Mouse (Mus musculus) gastrocnemius, postnatal 25 days (tissue): Measurements from ENCODE around the gene Ggps1. TPM values are rescaled to one million over a fixed set of nuclear protein-coding genes. Genes with fewer than 3 reads are reported as not detected.
A peak's percentile ranks its signal among the peaks of the same experiment; 100 is the strongest.

Experiments used
- DNase-seq: peaks from one replicate; pipeline ENCODE4 v3.0.0; 2022
- long read RNA-seq, 2 experiments: library from polyadenylated mRNA; stranded (forward); transcript quantifications; one replicate each; pipeline ENCODE4 v2.0.0; 2021
- total RNA-seq, 2 experiments: library from RNA; stranded (reverse); gene quantifications; 1 replicate in 1 of 2; 2 replicates in 1 of 2; pipeline ENCODE4 v1.2.3; 2021

Gene Ggps1
- 10 to 100 TPM; 10.4 to 12.6 TPM for total RNA-seq
- long read RNA-seq, experiment 1, full-length matches to known transcripts: 8 of 15 reads
- long read RNA-seq, experiment 1, partial matches to known transcripts: 2 of 15 reads
- long read RNA-seq, experiment 1, other reads (novel, unspliced or antisense): 5 of 15 reads
- long read RNA-seq, experiment 2, full-length matches to known transcripts: 9 of 11 reads
- long read RNA-seq, experiment 2, partial matches to known transcripts: 1 of 11 reads
- long read RNA-seq, experiment 2, other reads (novel, unspliced or antisense): 1 of 11 reads

- DNase-seq: peak; percentile 97
Measured at GRCm38 (mm10) chr13:14063013-14063941, at the start of gene Ggps1, which contains the start of gene Arid4b. TSS of gene Ggps1 (minus strand) at chr13:14063488. TSS of gene Arid4b (plus strand) at chr13:14063232.

- DNase-seq: no peak
Measured at GRCm38 (mm10) chr13:14111146-14111545, 47.9 kb upstream of the Ggps1 start.

DNA sequence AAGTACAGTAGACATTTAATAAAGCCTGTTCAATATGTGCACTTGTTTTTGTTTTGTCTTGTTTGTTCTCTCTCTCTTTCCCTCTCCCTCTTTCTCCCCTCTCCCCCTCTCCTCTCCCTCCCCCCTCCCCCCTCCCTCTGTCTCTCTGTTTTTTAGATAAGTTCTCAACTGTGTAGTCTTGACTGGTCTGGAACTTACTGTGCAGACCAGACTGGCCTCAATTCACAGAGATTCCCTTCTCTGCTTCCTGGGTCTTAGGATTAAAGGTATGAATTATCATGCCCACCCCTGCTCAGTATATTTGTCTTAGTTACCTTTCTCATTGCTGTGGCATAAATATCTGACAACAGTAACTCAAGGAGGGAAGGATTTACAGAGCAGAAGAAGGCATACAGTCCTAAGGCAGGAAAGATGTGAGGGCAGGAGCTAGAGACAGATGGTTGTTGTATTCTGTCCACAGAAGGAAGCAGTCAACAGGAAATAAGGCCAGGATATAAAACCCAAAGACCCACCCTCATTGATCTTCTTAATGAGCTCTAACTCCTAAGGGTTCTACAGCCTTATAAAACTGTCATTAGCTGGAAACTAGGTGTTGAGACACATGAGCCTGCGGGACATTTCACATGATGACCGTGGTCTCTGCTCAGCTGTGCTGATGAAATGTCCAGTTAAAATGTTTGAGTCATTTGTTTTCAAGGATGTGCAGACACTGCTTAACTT lies 47.0 kb upstream of the Ggps1 start:
- no peak for DNase-seq

- DNase-seq: no peak
Measured at GRCm38 (mm10) chr13:14103026-14103425, 39.7 kb upstream of the Ggps1 start.

DNA sequence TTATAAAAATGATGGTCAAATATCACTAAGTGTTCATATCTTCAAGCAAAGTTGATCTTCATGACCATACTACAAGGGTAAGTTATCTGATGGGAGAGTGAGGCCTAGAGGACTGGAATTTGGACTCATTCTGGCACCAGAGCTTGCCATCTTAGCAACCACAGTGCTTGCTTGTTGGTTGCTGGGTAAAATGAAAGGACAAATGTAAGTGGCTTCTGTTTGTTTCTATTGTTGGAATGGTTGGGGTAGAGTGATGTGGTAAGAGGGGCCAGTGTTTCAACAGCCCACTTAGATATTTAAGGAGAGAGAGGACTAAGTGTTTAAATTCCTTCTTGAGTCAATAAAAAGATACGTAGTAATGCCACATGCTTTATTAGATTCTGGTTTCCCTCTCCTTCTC lies 25.4 kb upstream of the Ggps1 start:
- no peak for DNase-seq

DNA sequence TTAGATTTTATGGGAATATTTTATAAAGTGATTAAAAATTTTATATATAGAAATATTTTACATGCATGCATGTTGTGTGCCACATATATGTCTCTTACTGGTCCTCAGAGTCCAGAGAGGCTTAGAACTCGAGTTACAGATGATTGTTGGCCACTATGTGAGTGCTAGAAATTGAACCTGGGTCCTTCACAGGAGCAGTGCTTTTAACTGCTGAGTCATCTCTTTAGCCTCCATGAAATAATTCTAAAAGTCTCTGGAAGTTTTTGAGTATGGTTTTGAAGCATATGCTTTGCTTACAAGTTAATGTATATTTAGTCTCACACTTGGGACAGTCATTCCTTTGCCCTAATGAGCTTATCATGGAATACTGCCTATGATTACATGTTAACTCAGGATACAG lies 12.0 kb upstream of the Ggps1 start:
- no peak for DNase-seq

- DNase-seq: no peak
Measured at GRCm38 (mm10) chr13:14074371-14074770, 11.1 kb upstream of the Ggps1 start.

DNA sequence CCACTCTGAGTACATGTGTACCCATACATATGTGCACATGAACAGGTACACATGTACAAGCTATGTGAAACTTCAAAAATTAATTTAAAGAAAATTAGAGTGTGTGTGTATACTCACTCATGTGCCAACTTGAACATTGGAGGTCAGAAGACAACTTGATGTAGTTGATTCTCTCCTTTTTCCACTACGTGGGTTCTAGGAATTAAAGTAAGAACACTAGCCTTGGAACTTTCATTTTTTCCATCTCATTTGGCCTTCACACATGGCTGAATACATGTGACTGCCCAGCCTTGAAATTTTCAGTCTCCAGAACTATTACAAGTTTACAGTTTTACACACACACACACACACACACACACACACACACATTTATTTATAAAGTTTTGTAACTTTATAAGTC lies 6.0 kb upstream of the Ggps1 start:
- no peak for DNase-seq

- DNase-seq: no peak
Measured at GRCm38 (mm10) chr13:14068035-14068434, 4.7 kb upstream of the Ggps1 start.

- no peak for DNase-seq
Measured at GRCm38 (mm10) chr13:14065701-14066100, 2.4 kb upstream of the Ggps1 start.

DNA sequence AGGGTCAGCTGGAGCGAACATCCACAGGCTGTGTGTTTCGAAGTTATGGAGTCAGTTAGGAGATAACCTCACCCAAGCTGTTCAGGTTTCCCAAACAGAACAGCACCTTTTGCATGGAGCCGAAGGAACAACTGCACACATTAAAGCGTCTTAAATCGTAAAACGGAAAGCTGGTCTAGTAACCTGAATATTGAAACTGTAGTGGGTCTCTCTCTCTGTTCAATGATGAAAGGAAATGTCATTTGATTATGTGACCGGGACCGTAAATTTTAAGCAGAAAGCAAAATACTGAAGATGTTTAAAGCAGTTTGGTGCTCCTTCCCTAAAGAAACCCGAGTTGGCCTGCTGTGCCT lies 1.7 kb upstream of the Ggps1 start:
- no peak for DNase-seq

GRCm38 (mm10) chr13:14064341-14065027 lies 1.2 kb upstream of the Ggps1 start:
- DNase-seq: peak; percentile 13

DNA sequence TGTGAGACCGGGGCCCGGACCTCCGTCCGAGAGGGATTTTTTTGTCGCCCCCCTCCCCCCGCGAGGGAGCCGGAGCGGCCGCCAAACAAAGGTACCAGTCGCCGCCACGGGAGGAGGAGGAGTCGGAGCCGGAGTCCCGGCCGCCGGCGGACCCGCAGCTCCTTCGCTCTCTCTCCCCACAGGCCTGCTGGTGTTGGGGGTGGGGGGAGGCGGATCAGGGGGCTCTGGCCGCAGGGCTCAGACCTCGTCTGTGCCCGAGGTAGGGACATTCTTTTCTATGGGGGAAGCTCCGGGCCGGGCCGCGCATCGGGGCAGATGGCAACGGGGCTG lies 619 bp upstream of the Ggps1 start:
- no peak for DNase-seq

GRCm38 (mm10) chr13:14062209-14063012 lies 877 bp downstream of the Ggps1 start:
- DNase-seq: no peak

- DNase-seq: no peak
Measured at GRCm38 (mm10) chr13:14059582-14059981, 3.7 kb downstream of the Ggps1 start.

DNA sequence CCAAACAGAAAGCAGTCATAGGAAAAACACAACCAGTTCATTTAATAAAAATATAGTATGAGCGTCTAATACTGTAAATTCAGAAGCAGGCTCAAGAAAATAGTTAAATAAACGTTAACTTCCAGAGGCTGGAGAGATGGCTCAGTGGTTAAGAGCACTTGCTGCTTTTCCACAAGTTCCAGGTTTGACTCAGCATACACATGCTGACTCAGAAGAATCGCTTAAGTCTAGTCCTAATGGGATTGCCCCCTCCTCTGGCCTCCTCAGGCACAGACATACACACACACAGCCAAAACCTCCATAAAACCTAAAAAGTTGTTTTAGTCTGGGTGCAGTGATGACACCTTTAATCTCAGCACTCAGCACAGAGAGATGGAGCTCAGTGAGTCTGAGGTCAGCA lies 6.5 kb downstream of the Ggps1 start:
- DNase-seq: no peak

DNA sequence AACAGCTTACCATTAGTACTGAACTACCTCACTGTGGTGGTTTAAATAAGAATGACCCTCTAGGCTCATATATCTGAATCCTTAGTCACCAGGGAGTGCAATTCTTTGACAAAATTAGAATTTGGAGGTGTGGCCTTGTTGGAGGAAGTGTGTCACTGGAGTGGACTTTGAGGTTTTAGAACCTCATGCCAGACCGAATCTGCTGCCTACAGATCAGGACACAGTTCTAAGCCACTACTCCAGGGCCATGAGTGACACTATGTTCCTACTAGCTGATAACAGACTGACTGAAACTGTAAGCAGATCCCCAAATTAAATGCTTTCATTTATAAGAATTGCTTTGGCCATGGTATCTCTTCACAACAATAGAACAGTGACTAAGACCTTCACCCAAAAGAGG lies 13.4 kb downstream of the Ggps1 start:
- no peak for DNase-seq

- DNase-seq: no peak
Measured at GRCm38 (mm10) chr13:14044521-14044920, 18.8 kb downstream of the Ggps1 start.

- no peak for DNase-seq
Measured at GRCm38 (mm10) chr13:14043851-14044250, 19.4 kb downstream of the Ggps1 start.

GRCm38 (mm10) chr13:14040186-14040585 lies 23.1 kb downstream of the Ggps1 start:
- DNase-seq: no peak

GRCm38 (mm10) chr13:14039292-14039965 lies 23.9 kb downstream of the Ggps1 start, which contains the start of gene Tbce:
TSS of gene Tbce (minus strand) at chr13:14039638.
- DNase-seq: peak; percentile 86
